Mouse (Mus musculus): ENCODE measurements around the gene Dtx2.
"Not testable (repeated sequence)": the region's sequence is repeated elsewhere in the genome, so short reads cannot be mapped to it uniquely, and the experiment has no call there.

Gene Dtx2

GRCm38 (mm10) chr5:136019907-136020306 lies 25.3 kb downstream of the Dtx2 start:
- in situ Hi-C loops (cut with MboI; ENCODE audit: low sequenced_read_pairs) = loop anchor here (5.0 kb wide), 1 partner anchor 33 kb away; no protein-coding TSS in a partner anchor

DNA sequence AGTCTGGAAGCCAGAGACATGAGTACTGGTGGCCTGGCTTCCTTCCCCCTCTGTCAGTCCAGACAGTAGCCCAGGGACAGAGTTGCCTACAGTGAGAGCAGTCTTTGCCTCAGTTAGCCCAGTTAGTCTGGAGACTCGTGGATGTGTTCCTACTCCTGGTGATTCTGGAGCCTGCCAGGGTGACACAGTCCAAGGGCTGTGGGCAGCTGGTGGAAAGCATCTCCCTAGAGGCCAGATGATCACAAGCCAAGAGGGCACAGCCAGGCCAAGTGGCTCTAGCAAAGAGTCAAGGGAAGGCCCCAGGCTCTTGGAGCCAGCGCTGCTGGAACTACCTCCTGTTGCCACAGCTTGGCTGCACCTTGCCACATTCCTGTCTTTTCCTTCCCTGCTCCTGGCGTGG lies 31.1 kb downstream of the Dtx2 start:
- in situ Hi-C loops (cut with MboI; ENCODE audit: low sequenced_read_pairs) = no loop called here

DNA sequence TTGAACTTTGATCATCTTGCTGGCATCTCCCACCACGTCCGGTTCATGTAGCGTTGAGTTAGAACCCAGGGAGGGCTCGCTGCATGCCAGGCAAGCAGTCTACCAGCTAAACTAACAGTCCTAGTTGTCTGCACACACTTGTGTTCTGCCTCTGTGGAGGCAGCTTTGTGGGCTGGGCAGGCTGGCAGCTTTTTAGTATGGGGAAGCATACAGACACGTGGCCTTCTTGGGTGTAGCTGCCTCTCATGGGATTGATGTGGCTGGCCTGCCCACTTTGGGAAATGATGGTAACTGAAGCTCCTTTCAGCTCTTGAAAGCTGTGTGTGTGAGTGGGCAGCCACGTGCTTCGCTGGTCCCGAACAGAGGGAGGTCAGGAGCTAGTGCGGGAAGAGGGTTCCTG lies 32.3 kb downstream of the Dtx2 start:
- in situ Hi-C loops (cut with MboI; ENCODE audit: low sequenced_read_pairs) = no loop called here

DNA sequence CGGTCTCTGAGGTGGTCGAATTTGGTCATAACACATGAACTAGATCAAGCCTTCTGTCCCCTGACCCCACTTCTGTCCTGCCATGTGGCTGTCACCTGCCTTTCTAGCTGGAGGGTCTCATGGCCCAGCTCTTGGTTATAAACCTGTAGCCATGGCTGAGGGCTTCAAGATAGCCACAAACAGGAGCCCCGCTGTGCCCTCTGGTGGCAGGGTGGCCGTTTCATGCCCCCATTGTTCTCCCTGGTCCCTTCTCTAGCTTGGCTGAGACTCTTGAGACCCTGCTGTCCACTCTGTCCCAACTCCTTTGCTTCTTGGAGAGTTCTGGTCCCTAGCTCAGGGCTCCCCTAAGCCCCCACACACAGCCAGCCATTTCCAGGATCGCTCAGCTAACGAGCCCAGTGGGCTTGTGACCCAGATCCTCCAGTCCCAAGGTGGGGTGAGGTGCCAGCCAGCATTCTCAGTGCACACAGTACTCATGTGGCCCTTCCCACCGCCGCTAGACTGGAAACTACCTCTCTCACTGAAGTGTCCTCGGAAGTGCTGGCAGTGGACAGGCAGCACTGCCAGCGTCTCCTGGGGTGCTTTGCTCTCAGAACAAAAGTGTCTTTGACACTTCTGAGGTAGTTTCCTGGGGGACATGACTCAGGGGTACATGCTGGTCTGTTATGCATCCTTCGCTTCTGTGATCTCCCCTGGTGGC lies 33.2 kb downstream of the Dtx2 start:
- in situ Hi-C loops (cut with MboI; ENCODE audit: low sequenced_read_pairs) = no loop called here

GRCm38 (mm10) chr5:136034868-136035267 lies 40.3 kb downstream of the Dtx2 start:
- in situ Hi-C loops (cut with MboI; ENCODE audit: low sequenced_read_pairs) = no loop called here

DNA sequence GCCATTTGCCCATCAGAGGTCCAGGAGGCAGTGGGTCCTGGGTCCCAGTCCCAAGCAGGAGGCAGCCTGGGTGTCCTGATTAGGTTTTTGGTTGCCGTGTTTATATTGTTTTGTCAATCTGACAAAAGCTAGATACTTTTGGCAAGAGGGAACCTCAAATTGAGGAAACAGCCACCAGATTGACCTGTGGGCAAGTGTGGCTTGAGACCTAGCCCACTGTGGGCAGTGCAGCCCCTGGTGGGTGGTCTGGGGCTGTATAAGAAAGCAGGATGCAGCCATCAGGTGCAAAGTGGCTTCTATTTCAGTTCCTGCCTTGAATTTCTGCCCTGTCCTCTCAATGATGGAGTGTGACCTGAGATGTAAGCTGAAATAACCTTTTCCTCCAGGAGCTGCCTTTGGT lies 40.7 kb downstream of the Dtx2 start:
- in situ Hi-C loops (cut with MboI; ENCODE audit: low sequenced_read_pairs) = no loop called here

- in situ Hi-C loops (cut with MboI; ENCODE audit: low sequenced_read_pairs) = no loop called here
These were observed 42.1 kb downstream of the Dtx2 start for GRCm38 (mm10) chr5:136036667-136037066.

DNA sequence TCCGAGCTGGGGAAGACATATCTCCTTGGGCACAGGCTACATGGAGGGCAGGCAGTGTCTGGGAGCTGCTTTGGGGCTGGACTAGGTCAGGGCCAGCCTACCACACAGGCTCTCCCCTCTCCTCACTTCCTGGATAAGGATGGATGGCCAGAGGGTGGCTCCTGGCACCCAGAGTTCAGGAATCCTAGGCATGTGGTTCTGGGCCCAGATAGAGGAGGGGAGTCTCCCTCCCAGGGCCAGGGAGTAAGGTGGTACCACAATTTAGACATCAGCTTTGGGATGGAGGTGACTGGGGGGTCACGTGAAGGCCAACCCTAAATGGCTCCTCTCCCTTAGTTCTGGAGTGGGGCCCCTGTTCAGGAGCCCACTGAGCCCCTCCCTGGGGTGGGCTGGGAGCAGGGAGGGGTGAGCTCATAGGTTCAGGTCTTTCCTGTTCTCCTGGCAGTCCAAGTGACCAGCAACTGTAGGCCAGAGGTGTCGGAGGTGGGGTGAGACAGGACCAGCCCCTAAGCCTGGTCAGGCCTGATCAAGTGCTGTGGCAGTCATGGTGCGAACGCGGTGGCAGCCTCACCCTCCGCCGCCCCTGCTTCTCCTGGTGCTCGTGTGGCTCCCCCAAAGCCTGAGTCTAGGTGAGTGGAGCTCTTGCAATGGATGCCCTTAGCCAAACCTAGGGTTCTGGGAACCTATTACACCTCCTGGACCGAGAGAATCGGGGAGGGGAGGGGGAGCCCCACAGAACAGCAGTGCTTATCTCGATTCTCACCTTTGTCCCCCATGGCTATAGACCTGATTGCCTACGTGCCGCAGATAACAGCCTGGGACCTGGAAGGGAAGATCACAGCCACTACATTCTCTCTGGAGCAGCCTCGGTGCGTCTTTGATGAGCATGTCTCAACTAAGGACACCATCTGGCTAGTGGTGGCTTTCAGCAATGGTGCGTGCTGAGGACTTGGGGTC lies 43.9 kb downstream of the Dtx2 start, which contains the start of gene Upk3b:
Gene Upk3b (plus strand): TSS at position 239 of the 957 bp plus-strand sequence.
- in situ Hi-C loops (cut with MboI; ENCODE audit: low sequenced_read_pairs) = no loop called here

DNA sequence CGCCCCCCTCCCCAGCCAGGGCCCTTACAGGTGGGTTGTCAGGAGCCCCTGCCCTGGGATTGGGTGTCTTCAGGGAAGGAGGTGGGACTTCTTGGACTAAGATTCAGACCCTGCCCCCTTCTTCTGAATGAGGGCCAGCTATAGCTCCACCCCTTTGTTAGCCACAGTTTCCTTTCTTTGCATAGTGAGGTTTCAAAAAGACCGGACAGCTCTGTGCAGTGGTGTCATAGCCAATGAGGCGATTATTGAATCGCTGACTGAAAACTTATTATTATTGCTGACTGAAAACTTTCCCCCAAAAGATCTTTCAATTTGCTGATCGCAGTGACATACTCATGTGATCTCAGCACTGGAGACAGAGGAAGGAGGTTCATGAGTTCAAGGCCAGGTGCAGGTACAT lies 45.6 kb downstream of the Dtx2 start:
- in situ Hi-C loops (cut with MboI; ENCODE audit: low sequenced_read_pairs) = no loop called here

GRCm38 (mm10) chr5:136041260-136041659 lies 46.7 kb downstream of the Dtx2 start:
- in situ Hi-C loops (cut with MboI; ENCODE audit: low sequenced_read_pairs) = no loop called here

DNA sequence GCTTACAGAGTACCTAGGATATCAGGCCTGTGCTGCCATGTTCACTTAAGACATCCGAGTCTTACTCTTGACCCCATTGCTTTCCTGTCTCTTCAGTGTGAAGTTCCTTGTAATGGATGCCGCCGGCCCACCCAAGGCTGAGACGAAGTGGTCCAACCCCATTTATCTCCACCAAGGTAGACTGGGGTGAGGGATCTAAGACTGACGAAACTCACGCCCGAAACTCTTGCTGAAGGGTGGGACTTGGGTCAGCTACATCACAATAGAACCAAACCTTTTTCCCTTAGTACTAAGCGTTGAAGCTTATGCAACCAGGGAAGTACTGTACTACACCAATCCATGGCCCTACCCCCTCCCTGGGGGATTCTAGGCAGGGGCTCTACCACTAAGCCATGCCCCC lies 47.1 kb downstream of the Dtx2 start:
- in situ Hi-C loops (cut with MboI; ENCODE audit: low sequenced_read_pairs) = no loop called here

- in situ Hi-C loops (cut with MboI; ENCODE audit: low sequenced_read_pairs) = no loop called here
These were observed 50.3 kb downstream of the Dtx2 start for GRCm38 (mm10) chr5:136044865-136045264.

- in situ Hi-C loops (cut with MboI; ENCODE audit: low sequenced_read_pairs) = no loop called here
These were observed 50.8 kb downstream of the Dtx2 start for GRCm38 (mm10) chr5:136045408-136045807.

DNA sequence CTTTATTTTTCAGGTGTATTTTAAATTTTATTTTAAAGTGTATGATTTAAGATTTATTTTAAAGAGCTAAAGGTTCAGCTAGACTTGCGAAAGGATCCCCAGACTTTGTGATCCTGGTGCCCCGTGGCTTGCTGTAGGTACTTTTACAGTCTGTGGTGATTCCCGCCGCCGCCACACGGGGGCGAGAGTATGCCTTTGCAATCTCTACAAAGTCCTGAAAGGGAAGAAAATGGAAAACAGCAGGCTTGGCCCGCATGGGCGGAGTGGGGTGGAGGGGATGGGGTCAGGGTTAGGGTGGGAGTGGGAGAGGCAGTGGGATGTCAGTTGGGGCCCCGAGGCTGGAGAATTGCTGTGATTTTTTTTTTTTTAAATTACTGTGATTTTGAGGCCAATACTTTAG lies 51.4 kb downstream of the Dtx2 start:
- in situ Hi-C loops (cut with MboI; ENCODE audit: low sequenced_read_pairs) = no loop called here

- in situ Hi-C loops (cut with MboI; ENCODE audit: low sequenced_read_pairs) = not testable (repeated sequence)
These were observed 53.9 kb downstream of the Dtx2 start for GRCm38 (mm10) chr5:136048541-136048940.

DNA sequence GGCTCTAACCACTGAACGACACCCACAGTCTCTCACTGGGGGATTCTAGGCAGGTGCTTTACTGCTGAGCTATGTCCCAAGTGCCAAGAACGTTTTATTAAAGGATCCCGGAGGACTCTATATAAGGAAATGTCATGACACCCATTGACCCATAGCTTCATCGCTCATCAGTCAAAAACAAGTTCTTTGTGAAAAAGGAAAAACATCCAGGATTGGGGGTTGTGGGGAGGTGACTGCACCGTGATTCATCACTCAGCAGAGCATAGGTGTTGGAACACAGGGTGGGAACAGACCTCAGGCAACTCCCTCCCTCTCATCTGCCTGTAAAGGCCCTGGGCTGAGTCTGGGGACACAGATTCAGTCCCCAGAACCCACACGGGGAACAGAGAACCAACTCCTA lies 55.3 kb downstream of the Dtx2 start:
- in situ Hi-C loops (cut with MboI; ENCODE audit: low sequenced_read_pairs) = no loop called here

DNA sequence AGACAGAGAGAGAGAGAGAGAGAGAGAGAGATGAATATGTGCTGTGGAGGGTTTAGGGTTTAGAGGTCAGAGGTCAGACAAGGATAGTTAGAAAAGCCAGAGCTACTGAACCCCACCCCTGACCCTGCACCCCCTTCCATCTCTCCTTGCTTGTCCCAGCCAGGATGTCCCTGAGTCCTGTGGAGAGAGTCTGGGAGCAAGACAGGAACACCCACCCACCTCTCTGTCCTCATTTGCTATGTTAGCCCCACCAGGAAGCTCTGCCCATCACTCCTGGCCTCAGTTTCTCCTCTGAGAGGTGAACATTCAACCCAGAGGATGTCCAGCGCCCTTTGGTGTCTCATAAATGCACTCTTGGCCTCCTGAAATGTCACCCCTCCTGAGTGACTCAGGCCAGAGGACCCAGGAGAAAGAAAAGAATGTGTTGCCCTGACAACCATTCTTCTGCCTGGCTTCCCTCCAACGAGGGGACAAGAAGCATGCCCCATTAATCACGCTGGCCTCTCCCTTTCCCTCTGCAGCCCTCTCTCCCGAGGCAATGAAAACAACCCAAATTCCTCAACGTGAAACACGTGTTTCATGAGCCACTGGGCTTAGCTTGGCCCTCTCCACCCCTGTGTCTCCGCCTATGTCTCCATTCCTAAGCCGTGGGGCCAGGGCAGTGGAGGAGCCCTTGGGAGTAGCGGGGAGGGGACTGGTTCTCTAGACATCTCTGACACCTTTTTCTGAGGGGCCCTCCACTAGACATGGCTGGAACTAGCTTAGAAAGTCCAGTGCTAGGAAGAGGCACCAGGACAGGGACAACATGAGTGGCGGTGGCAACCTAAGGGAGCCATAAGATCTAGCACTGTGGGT lies 56.9 kb downstream of the Dtx2 start:
- in situ Hi-C loops (cut with MboI; ENCODE audit: low sequenced_read_pairs) = no loop called here

GRCm38 (mm10) chr5:136052861-136053655 lies 58.5 kb downstream of the Dtx2 start:
- in situ Hi-C loops (cut with MboI; ENCODE audit: low sequenced_read_pairs) = no loop called here

- in situ Hi-C loops (cut with MboI; ENCODE audit: low sequenced_read_pairs) = no loop called here
These were observed 59.9 kb downstream of the Dtx2 start, which contains the start of gene Upk3bl for GRCm38 (mm10) chr5:136054301-136055077. Gene Upk3bl, plus strand, starts transcription at chr5:136054492.
